Mouse (Mus musculus) bone marrow macrophage, adult 2 months (primary cell): ENCODE results near the gene Myo7a.

Source experiments
- CTCF ChIP-seq: IDR thresholded peaks from 2 replicates; pipeline ENCODE4 v1.5.1; 2012; ENCODE audit warnings: low read depth, mild to moderate bottlenecking, low read length, moderate library complexity
- POLR2A ChIP-seq: IDR thresholded peaks from 2 replicates; pipeline ENCODE4 v1.6.1; 2012; ENCODE audit warnings: mild to moderate bottlenecking, low read depth, low read length, borderline replicate concordance

GRCm38 (mm10) chr7:98119179-98119960, at the start of gene Myo7a:
- TF ChIP-seq POLR2A (no peak), CTCF (no peak)
